Mouse (Mus musculus) cerebellum, adult 11-12 months (tissue): ENCODE measurements around the gene Armt1.

Experiments used
- DNase-seq: peaks from one replicate; pipeline ENCODE4 v3.0.0; 2022

Gene Armt1

DNA sequence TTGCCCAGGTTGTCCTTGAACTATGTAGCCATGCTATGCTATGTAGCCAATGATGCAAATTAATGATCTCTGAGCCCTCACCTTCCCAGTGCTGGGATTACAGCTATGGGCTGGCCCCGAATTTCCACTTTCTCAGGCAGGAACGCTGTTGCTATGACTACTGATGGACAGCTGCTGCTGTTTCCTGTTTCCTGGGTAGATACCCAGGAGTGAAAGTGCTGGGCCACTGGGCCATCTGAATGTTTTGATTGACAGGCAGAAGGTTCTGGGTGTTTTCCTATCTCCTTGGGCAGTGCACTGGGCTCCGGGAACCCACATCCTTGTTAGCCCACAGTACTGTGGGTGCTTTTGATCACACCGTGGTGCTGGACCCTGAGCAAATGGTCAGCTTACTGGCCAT is 24.1 kb downstream of the Armt1 start:
- no peak for DNase-seq

GRCm38 (mm10) chr10:4460201-4460600 is 27.9 kb downstream of the Armt1 start:
- no peak for DNase-seq

DNA sequence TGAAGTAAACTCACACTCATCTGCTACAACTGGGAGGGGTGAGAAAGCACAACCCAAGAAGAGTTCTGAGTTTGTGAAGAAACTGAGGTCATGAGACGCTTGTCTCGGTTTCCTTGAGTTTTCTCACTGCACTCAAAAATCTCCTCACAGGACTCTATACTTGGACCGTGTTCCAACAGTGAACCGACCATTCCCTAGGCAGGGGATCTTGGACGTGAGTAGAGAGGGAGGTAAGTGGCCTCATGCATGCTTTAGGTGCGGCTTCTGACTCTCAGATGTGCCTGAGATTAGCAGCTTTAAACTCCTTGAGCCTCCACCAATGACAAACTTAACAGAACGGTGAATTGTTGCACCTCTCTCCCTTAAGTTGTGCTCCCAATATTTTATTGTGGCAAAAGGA is 33.5 kb downstream of the Armt1 start:
- DNase-seq = no peak

- no peak for DNase-seq
Observed at GRCm38 (mm10) chr10:4469406-4469805, 37.1 kb downstream of the Armt1 start.

GRCm38 (mm10) chr10:4473591-4473993 is 41.3 kb downstream of the Armt1 start:
- DNase-seq = no peak

GRCm38 (mm10) chr10:4475431-4475830 is 43.2 kb downstream of the Armt1 start:
- no peak for DNase-seq

DNA sequence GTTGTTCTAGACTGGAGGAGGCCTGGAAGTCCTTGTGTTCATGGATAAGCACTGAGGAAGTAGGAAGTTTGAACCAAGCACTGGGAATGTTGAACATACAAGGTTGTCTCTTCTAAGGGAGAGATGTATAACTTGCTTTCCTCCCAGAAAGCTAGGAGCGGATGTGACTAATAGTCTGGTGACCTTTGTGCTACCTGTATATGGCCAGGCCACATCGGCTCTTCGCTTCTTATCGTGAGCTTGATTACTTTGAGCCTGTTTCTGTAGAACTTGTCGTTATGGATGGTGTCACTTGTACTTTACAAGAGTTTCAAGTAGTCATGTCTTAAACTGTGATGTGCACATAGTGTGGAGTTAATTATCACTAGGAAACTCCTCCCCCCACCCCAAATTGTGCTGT is 44.3 kb downstream of the Armt1 start:
- DNase-seq = no peak

DNA sequence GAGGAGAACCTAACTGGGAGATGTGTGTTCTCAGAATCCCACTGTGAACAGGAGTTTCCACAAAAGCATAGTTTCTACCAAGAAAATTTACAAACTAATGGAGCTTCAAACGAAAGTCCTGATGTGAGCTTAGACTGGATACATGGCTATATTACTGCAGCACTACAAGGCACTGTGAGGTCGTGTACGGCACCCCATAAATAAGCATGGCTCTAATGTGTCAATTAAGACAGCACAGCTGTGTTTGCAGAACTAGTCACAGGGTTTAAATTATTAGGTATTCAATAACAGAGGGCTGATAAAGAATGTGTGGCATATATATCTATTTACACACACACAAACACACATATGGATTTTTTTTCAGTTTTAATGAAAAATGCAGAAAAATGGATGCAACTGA is 48.7 kb downstream of the Armt1 start:
- no peak for DNase-seq

DNA sequence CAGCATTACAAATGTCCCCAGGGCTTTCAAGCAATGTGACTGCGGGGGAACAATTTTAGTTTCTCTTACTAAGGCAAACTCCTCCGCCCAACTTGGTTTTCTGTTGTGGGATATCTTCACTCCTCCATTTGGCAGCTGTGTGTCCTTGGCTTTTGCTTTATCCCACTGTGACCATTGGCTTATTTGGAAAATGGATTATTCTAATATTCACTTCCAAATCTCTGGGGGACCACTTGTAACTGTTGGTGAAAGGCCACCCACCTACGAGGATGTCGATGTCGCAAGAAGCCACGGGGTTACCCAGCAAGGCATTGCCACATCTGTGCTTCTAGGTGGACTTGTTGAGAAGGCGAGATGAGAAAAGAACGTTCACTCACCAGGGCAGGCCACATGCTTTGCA is 49.4 kb downstream of the Armt1 start:
- DNase-seq = no peak

GRCm38 (mm10) chr10:4482355-4482754 is 50.1 kb downstream of the Armt1 start, which contains the start of gene Ccdc170:
Ccdc170 (plus strand) TSS chr10:4482502.
- no peak for DNase-seq

GRCm38 (mm10) chr10:4483848-4484247 is 51.6 kb downstream of the Armt1 start:
- no peak for DNase-seq

DNA sequence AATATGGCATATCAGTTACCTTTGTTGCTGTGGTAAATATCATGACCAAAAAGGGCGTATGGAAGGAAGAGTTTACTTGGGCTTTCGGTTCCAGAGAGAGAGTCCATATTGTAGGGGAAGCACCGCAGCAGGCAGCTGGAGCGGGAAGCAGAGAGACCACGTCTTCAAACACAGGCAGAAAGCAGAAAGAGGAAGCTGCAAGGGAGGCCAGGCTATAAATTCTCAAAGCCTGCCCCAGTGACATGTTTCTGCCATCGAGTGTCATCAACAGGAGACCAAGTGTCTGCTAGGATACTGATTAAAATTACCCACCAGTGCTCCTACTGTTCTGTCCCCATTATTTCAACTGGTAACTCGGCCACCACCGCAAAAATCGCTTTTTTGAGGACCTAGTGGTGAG is 52.7 kb downstream of the Armt1 start:
- DNase-seq = no peak

GRCm38 (mm10) chr10:4489865-4490264 is 57.6 kb downstream of the Armt1 start:
- DNase-seq = no peak

DNA sequence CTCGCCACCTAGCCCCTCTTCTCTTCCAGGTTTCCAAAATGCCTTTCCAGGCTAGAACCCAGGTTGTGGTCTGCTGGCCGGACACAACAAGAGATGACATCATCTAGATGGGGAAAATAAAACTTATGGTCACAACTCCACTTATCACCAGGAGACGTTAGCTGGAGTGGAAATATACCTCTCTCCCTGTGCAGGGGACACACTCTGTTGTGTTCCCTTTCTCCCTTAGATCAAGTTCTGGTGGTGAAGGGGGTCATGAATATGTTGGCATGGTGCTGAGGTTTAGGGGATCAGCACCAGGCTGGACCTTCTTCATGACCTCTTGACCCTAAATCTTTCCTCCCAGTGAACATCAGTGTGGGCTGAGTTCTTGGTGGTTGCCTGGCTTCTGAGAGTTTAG is 59.0 kb downstream of the Armt1 start:
- no peak for DNase-seq

DNA sequence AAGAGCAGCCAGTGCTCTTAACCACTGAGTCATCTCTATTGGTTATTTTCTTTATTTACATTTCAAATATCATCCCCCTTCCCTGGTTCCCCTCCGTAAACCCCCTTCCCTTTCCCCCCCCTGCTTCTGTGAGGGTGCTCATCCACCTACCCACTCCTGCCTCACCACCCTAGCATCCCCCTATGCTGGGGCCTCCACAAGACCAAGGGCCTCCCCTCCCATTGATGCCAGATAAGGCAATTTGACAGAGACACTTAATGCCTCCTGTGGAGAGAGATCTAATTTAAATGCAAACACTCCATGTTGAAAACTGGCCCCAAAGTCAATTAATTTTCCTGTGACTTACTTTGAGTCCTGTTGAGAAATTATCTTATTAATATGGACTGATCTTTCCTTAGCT is 59.8 kb downstream of the Armt1 start:
- DNase-seq = no peak

- DNase-seq = no peak
Observed at GRCm38 (mm10) chr10:4492909-4493308, 60.6 kb downstream of the Armt1 start.

- DNase-seq = no peak
Observed at GRCm38 (mm10) chr10:4503251-4503650, 71.0 kb downstream of the Armt1 start.
